Mouse (Mus musculus): ENCODE data around the gene Gucd1.

Gucd1 gene

DNA sequence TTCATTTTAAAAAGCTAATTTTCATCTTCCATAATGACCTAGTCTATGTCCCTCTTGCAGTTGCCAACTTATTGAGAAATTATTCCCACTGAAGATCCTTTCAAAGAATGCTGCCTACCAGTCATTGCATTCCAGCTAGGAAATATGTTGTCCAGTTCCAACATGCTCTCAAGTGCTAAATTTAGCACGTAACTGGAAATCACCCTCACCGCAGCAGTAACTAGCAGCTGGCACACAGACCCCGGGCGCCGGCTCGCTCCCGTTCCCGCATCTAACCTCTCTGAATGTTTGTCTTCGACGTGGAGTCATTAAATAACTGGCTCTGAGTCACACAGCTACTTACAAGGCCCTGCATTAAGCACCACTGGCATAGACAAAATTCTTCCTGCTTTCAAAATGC is 139.1 kb downstream of the Gucd1 start:
- WGBS, result 78% methylated on average over 10 of the region's 10 CpGs

DNA sequence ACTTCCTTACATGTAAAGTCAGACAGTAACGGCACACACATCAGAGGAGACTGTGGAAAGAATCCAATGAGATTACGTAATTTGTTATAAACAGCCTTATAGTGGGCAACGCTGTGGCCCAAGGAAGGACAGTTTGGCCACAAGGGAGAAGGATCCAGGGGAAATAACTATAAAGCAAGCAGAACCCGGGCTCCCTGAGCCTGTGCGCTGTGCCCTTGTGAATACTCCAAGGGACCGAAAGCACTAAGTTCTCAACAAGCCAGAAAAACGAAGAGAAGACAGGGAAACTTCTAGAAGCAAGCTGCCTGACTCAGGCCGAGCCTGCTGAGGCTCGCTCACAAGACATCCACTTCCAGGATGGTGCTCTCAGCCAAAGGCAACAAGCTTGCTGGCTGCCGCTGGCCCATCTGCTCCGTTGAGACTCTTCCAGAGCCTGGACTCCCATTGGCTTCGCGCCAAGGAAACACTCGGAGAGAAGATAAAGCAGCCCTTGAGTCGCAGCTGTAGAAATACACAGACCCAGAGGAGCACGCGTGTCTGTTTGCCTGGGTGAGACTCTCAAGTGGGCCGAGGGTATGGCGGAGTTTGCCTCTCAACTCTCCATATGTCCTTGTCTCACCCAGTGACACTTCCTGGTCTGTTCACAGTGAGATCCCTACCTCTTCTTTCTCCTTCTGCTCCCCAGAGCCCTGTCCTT is 144.0 kb downstream of the Gucd1 start:
- 29% methylated on average over 15 of the region's 19 CpGs for WGBS

DNA sequence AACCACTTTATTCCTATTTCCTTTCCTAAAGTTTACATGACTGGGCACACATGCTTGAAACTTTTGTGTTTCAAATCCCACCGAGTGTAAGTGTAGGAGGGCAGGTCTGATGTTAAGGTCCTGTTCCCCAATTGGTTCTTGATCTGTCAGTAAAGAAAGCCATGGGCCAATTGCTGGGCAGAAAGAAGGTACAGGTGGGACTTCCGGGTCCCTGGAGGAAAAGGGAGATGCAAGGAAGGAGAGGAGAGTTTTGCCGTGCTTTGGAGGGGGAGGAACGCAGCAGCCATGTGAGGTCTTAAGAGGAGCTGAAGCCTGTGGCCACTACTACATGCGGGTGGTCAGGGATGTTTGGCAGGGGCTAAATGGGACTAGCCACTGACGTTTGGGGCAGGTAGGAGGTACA is 152.5 kb downstream of the Gucd1 start:
- WGBS, result 67% methylated on average over 6 of the region's 6 CpGs

GRCm38 (mm10) chr10:75364796-75365195 is 153.0 kb downstream of the Gucd1 start:
- WGBS, result 56% methylated on average over 9 of the region's 9 CpGs

GRCm38 (mm10) chr10:75364214-75364690 is 153.5 kb downstream of the Gucd1 start:
- 43% methylated on average over 1 of the region's 1 CpGs for WGBS

- WGBS, result 67% methylated on average over 4 of the region's 4 CpGs
These were observed 162.4 kb downstream of the Gucd1 start for GRCm38 (mm10) chr10:75355341-75355740.

DNA sequence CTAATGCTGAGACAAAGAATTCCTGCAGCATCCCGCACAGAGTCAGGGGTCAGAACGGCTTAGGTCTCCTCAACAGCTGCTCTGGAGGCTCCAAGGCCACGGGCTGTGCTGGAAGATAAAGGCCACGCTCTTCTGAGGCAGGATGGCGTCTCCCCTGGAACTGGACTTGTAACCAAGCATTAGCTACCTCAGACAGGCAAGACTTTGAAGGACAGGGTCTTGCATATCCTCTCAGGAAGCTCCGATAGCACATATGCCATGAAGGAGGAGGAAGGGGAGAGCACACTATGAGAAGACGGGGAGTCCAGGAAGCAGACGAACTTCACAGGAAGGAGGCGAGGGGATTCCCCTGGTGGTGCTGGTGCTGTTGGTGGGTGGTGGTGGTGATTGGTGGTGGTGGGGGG is 163.9 kb downstream of the Gucd1 start:
- WGBS, result 70% methylated on average over 9 of the region's 9 CpGs

DNA sequence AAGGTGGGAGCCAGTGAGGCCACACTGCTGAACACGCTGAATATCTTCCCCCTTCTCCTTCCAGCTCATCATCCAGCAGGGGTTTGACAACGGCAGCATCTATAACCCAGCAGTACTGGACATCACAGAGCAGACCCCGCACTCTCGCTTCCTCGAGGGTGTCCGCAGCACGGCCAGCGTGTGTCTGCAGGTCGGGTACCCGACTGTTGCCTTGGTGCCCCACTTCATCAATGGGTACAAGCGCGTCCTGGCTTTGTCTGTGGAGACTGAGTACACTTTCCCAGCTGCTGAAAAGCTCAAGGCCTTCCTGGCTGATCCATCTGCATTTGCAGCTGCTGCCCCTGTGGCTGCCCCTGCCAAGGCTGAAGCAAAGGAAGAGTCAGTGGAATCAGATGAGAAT is 165.2 kb downstream of the Gucd1 start:
- 96% methylated on average over 12 of the region's 12 CpGs for WGBS

DNA sequence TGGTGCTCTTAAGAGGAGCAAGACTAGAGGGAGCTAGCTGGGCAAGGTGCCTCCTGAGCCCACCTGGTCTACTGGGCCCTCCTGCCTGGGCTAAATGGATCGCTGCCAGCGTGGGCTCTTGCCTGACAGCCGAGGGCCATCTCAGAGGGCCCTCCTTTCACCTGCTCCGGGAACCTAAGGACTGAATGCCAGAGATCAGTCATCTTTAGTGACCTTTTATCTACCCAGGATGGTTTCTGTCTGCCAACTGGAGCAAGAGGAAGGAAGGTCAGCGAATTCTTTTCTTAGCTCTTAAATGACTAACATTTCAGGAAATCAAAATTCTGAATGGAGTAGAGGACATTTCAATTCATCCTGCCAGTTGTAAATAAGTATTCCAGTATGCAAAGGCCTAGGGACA is 167.2 kb downstream of the Gucd1 start:
- 86% methylated on average over 5 of the region's 5 CpGs for WGBS

GRCm38 (mm10) chr10:75345265-75345664 is 172.5 kb downstream of the Gucd1 start:
- WGBS, result 41% methylated on average over 2 of the region's 2 CpGs

DNA sequence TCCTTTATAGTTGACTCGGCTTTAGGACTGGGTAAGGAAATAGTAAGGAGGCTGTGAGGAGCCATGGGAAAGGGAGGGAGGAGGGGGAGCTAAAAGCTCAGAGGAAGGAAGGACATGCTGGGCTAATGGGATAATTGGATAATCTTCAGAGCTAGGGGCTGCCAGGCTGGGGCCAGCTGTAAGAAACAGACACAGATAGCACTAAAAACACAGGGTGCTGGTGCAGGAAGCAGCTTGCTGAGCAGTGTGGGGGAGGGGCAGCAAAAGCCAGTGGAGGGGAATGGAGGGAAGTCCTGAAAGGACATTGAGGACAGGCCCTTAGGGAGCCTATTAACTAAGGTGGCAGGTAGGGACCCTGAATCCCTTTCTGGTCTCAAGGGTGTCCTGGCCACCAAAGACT is 173.2 kb downstream of the Gucd1 start:
- WGBS, result 79% methylated on average over 1 of the region's 1 CpGs

DNA sequence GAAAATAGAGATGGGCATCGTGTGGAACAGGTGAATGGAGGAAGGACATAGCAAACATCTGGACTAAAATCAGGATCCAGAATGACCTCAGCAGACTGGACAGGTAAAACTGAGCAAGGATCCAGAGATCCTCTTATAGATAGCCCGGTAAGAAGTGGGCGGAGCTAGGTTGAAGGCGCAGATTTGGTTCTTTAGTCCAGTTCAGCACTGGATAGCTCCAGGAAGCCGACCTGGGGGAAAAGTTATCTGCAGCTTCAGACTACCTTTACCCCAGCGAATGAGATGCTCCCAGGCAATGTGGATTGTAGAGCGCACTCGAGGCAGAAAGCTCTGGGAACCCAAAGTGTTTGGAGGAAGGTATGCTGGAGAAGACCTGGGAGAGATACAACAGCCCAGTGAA is 175.8 kb downstream of the Gucd1 start:
- 53% methylated on average over 8 of the region's 8 CpGs for WGBS

GRCm38 (mm10) chr10:75339377-75339776 is 178.4 kb downstream of the Gucd1 start:
- 93% methylated on average over 7 of the region's 7 CpGs for WGBS

- WGBS, result 90% methylated on average over 5 of the region's 5 CpGs
These were observed 178.9 kb downstream of the Gucd1 start for GRCm38 (mm10) chr10:75338852-75339251.

- 92% methylated on average over 10 of the region's 10 CpGs for WGBS
These were observed 180.5 kb downstream of the Gucd1 start for GRCm38 (mm10) chr10:75337231-75337630.

DNA sequence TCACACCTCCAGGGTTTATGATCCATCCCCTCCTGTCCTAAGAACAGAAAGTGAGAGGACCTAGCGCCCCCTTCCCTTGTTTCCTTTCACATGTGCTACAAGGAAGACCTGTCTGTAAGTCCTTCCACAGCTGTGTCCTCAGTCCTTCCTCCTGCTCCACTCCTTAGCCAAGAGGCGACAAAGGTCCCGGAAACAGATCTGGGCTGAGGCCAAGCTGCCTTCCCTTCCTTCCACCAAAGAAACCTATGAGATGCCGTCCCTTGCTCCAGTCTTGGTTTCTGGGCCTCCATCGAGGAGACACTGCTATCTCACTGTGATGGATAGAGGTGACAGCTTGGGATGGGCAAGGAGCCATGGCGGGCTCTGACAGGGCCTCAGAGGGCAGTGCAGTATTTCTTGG is 182.7 kb downstream of the Gucd1 start:
- 84% methylated on average over 6 of the region's 6 CpGs for WGBS

- WGBS, result 85% methylated on average over 7 of the region's 7 CpGs
These were observed 183.6 kb downstream of the Gucd1 start for GRCm38 (mm10) chr10:75334175-75334574.

DNA sequence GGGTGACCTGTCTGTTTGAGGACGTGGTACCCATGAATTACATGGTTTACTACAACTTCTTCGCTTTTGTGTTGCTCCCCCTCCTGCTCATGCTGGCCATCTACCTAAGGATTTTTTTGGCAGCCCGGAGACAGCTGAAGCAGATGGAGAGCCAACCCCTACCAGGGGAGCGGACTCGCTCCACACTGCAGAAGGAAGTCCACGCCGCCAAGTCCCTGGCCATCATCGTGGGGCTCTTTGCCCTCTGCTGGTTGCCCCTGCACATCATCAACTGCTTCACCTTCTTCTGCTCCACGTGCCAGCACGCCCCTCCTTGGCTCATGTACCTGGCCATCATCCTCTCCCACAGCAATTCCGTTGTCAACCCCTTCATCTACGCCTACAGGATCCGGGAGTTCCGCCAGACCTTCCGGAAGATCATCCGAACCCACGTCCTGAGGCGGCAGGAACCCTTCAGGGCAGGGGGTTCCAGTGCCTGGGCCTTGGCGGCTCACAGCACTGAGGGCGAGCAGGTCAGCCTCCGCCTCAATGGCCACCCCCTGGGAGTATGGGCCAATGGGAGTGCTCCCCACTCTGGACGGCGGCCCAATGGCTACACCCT is 184.5 kb downstream of the Gucd1 start:
- 86% methylated on average over 23 of the region's 23 CpGs for WGBS

- WGBS, result 87% methylated on average over 3 of the region's 3 CpGs
These were observed 185.5 kb downstream of the Gucd1 start for GRCm38 (mm10) chr10:75332268-75332667.

- 84% methylated on average over 4 of the region's 4 CpGs for WGBS
These were observed 189.5 kb downstream of the Gucd1 start for GRCm38 (mm10) chr10:75328201-75328704.

- 67% methylated on average over 11 of the region's 11 CpGs for WGBS
These were observed 190.7 kb downstream of the Gucd1 start for GRCm38 (mm10) chr10:75327081-75327480.

GRCm38 (mm10) chr10:75326553-75326952 is 191.2 kb downstream of the Gucd1 start:
- WGBS, result 55% methylated on average over 3 of the region's 3 CpGs

- 95% methylated on average over 23 of the region's 23 CpGs for WGBS
These were observed 192.0 kb downstream of the Gucd1 start for GRCm38 (mm10) chr10:75325821-75326220.
